Mouse (Mus musculus): ENCODE results near the gene Tfeb. TPM values are rescaled to one million over a fixed set of nuclear protein-coding genes. Genes with fewer than 3 reads are reported as not detected.

The Tfeb gene
- polyA plus RNA-seq (2012; fragmentation: generic; extraction: Trizol): 10 to 100 TPM; 17.5 to 28.3 TPM

DNA sequence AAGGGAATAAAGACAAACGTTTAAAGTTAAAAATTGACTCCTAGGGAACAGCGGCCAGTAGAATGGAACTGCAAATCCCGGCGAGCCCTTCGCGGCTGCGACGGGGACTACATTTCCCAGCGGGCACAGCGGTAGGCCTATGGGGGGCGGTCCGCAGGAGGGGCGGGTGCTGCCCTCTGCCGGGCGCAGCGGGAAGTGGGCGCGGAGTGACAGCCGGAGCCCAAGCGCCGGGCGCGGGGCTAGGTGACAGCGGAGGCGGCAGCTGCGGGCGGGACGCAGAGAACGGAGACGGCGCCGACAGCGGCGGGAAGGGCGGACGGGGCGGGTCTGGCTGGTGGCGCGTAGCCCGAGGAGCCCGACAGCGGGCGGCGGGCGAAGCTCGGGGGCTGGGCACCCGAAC lies at the start of gene Tfeb:
Tfeb (plus strand) TSS at position 175 of the 400 bp plus-strand sequence.

DNA sequence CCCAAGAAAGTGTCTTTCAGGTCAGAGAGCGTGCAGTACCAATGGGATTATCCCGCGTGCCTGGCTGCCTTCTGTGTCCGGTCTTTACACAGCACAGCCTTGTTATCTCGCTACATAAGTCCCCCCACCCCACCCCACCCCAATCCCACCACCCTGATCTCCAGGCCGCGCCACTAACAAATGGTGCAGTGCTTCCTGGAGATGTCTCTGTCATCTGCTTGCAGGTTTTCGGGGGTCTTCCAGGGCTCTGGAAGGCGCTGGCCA lies 48.6 kb upstream of the Tfeb start, which contains the start of gene Tomm6:
Tomm6 (minus strand) TSS at position 43 of the 264 bp plus-strand sequence.

DNA sequence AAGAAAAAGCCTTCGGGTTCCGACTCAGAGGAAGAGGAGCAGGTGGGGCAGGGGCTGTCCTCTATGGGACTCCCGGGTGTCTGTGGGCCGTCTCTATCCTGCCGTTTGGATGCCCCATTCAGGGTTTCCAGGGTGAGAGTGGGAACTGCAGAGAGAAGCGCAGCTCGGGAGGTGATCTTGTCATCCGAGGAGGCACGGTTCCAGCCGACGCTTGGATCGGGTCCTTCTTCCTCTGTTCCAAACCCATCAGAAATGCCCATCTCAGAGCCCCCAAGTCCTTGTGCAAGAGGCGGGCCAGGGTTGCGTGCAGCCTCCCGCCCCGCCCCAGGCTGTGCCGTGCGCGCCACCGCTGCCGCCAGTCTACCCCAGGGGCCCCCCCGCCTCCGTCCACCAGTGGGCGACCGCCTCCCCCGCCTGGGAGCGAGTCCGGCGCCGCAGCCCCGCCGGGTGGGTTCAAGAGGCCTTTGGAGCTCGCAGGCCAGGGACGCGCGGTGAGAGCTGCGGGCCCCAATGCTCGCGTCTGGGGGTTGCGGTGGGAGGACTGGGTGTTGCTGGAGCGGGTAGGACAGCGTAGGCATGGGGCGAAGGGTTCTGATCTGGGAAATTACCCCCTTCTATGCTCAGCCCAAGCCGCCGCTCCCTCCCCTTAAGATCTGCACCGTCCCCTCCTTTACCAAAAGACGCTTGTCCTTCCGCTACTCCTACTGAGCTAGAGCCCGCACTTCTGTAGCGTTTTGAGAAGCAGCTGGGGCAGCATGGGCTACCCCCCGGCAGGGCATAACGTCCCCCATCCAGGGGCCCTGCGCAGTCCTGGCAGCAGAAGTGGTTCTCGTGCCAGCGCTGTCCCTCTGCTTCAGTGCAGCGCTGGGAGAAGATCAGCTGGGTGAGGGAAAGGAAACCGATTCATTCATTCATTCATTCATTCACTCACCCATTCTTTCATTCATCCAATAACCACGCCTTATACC lies 47.9 kb upstream of the Tfeb start, which contains the start of gene Frs3:
Frs3 (plus strand) TSS at position 423 of the 968 bp plus-strand sequence.

DNA sequence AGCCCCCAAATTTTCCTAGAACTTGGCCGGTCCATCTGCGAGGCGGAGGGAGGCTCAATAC lies 42.6 kb upstream of the Tfeb start, which contains the start of gene Gm21981:
Gm21981 (minus strand) TSS at position 14 of the 61 bp plus-strand sequence.

DNA sequence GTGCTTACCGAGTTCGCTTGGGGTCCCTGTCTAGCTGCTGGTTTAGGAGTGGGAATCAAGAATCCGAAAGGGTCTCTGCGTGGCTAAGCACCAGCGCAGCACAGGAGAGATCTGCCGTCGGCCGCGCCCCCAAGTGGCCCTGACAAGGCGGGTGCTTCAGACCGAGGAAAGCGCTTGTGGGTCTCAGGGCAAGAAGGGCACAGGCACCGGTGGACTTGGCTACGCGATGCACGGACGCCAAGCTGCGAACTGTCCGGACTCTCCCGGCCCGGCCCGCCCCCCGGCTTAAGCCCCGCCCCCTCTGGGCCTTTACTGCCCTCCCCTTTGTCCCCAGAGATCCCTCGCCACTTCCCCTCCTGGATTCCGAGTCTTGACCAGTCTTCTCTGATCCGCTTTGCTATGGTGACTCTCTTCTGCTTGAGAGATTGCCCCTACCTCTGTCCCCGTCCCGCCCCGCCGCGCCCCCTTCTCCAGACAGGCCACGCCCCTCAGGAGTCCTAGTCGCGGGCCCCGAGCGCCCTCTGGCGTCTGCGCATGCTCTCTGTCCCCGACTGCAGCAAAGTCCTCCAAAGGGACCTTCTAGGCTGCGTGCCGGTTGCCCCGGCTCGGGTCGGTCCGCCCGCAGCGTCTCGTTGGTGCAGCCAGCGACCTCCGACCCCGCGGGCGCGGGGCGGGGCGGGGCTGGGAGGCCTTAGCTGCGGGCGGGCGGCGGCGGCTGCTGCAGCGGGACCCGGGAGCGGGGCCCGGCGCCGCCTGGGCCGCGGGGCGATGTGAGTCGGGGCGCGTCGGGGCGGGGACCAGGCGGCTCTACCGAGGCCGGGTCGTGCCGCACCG lies 42.1 kb upstream of the Tfeb start, which contains the start of gene Prickle4:
Prickle4 (minus strand) TSS at position 234 of the 834 bp plus-strand sequence.

DNA sequence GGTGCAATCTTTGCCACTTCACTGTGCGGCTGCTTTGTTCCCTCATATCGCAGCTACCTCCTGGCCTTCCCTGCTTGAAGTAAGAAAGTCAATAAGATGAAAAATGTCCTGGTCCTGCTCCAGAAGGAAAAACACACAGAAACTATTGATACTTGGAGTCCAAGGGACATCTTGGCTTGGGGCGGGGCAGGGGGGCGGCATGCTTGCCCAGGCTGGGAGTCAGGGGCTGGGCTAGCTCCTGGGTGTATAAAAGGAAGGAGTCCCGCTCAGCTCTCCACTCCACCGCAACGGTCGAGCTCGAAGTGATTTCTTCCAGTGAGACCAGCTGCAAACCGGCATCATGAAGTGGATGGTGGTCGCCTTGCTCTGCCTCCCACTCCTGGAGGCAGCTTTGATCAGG lies 10.3 kb upstream of the Tfeb start, which contains the start of gene Pgc:
Pgc (plus strand) TSS at position 277 of the 400 bp plus-strand sequence.

DNA sequence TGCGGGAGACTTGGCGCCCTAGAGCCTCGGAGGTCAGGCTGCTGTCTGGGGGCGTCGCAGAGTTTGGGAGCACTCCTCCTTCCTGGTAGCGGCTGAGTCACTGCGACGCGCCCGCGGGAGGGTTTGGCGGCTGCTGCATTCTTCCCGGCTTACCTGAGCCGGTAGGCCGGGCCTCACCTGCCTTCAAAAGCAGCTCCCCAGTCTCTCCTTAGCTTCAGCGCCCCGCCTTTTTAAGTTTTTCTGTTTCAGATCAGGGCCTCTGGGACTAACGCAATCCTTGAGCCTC lies 97.6 kb downstream of the Tfeb start, which contains the start of gene Mdfi:
Mdfi (minus strand) TSS at position 210 of the 286 bp plus-strand sequence.

Other genes with a start within 250 kb of the Tfeb start
- gene Taf8, start 234.7 kb upstream of the Tfeb start, polyA plus RNA-seq (2012; fragmentation: generic; extraction: Trizol): 10 to 100 TPM in 1 of 2 experiments, 1 to 10 TPM in 1; 6.7 to 23.2 TPM
- 100 to 1,000 TPM; 135 to 156 TPM for gene Ccnd3, start 232.0 kb upstream of the Tfeb start, polyA plus RNA-seq (2012; fragmentation: generic; extraction: Trizol)
- 10 to 100 TPM; 11.7 to 39.0 TPM for gene Bysl, start 125.5 kb upstream of the Tfeb start, polyA plus RNA-seq (2012; fragmentation: generic; extraction: Trizol)
- 10 to 100 TPM in 1 of 2 experiments, 1 to 10 TPM in 1; 9.5 to 35.1 TPM for gene Med20, start 125.4 kb upstream of the Tfeb start, polyA plus RNA-seq (2012; fragmentation: generic; extraction: Trizol)
- gene Gm20517, start 125.4 kb upstream of the Tfeb start, polyA plus RNA-seq (2012; fragmentation: generic; extraction: Trizol): 1 to 10 TPM in 1 of 2 experiments, under 1 TPM in 1; 0.55 to 1.3 TPM
- gene Usp49, start 106.3 kb upstream of the Tfeb start, polyA plus RNA-seq (2012; fragmentation: generic; extraction: Trizol): 1 to 10 TPM in 1 of 2 experiments, under 1 TPM in 1; 0.74 to 3.4 TPM
- 100 to 1,000 TPM; 293 to 619 TPM for gene Tomm6, start 48.6 kb upstream of the Tfeb start, polyA plus RNA-seq (2012; fragmentation: generic; extraction: Trizol)
- gene Frs3, start 48.0 kb upstream of the Tfeb start, polyA plus RNA-seq (2012; fragmentation: generic; extraction: Trizol): 1 to 10 TPM in 1 of 2 experiments, under 1 TPM in 1; 0.63 to 6.1 TPM
- 1 to 10 TPM; 1.9 to 3.8 TPM for gene Gm21981, start 42.6 kb upstream of the Tfeb start, polyA plus RNA-seq (2012; fragmentation: generic; extraction: Trizol)
- under 1 TPM; 0.11 to 0.40 TPM for gene Prickle4, start 42.3 kb upstream of the Tfeb start, polyA plus RNA-seq (2012; fragmentation: generic; extraction: Trizol)
- gene Pgc, start 10.2 kb upstream of the Tfeb start, polyA plus RNA-seq (2012; fragmentation: generic; extraction: Trizol): not detected
- gene Mdfi, start 97.7 kb downstream of the Tfeb start, polyA plus RNA-seq (2012; fragmentation: generic; extraction: Trizol): 1 to 10 TPM in 1 of 2 experiments, under 1 TPM in 1; 0.06 to 1.3 TPM
- gene Foxp4, start 187.6 kb downstream of the Tfeb start, polyA plus RNA-seq (2012; fragmentation: generic; extraction: Trizol): 10 to 100 TPM; 32.8 to 47.1 TPM

Data from C3H10T1/2 (cell line).